Mouse (Mus musculus): Measurements from ENCODE around the gene Cep85l. TPM values are rescaled to one million over a fixed set of nuclear protein-coding genes. Genes with fewer than 3 reads are reported as not detected.

Gene Cep85l
- polyA plus RNA-seq, 1 experiment from 2014 or later = 10.8 TPM

DNA sequence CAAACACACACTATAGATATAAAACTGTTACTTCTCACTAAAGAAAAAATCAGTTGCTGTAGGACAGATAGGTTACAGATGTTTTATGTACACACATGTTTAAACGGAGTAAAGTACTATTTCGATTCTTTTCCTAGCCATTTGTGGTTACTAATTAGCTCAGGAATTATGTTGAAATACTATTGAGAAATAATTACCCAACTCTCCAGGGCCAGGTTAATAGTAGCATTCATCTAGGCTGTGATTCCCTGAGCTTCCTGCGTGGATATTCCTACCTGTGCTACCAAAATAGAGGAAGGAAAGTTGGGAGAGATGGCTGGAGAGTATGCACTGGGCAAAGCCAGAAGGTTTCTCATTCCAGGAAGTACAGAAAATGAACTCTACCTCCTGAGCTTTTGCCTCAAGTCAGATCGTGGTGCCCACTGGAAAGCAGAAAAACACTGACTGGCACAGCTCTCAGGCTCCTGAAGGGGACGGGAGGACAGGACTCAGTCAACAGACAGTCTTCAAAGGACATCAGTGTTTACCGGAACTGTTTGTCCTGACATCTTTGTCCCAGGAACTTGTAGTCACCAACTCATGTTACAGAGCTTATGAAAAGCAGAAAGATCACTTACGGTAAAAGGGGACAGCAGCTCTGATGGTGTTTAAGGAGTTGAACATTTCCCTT lies 3.1 kb upstream of the Cep85l start:
- no peak overlapping the region for H3K4me3 ChIP-seq (ENCODE audit: low read depth, low read length)
- no peaks in the 10 kb centered on the region for H3K4me1 ChIP-seq (ENCODE audit: insufficient read depth, low read depth, low read length)
- H3K27me3 ChIP-seq (replicated peaks; ENCODE audit: insufficient read depth, low read length) = no peaks in the 10 kb centered on the region
- WGBS = 42% methylated on average over 7 of the region's 7 CpGs
- no peak for ATAC-seq
- peak overlapping the region; percentile 51 for H3K27ac ChIP-seq (ENCODE audit: low read length)
- no peaks in the 10 kb centered on the region for H3K36me3 ChIP-seq (ENCODE audit: insufficient read depth, low read length)
- H3K4me2 ChIP-seq (replicated peaks; ENCODE audit: low read depth, low read length) = no peak overlapping the region
- H3K9ac ChIP-seq (replicated peaks; ENCODE audit: low read depth) = no peak overlapping the region
- H3K9me3 ChIP-seq (ENCODE audit: low read length) = no peaks in the 10 kb centered on the region
- peak; percentile 32 for DNase-seq (ENCODE audit: low spot score)
- TF ChIP-seq EP300 (IDR thresholded peaks at IDR 0.05) (peak; percentile 75; the same call in 1 of the 2 replicates), CTCF (IDR thresholded peaks at IDR 0.05) (no peak)

DNA sequence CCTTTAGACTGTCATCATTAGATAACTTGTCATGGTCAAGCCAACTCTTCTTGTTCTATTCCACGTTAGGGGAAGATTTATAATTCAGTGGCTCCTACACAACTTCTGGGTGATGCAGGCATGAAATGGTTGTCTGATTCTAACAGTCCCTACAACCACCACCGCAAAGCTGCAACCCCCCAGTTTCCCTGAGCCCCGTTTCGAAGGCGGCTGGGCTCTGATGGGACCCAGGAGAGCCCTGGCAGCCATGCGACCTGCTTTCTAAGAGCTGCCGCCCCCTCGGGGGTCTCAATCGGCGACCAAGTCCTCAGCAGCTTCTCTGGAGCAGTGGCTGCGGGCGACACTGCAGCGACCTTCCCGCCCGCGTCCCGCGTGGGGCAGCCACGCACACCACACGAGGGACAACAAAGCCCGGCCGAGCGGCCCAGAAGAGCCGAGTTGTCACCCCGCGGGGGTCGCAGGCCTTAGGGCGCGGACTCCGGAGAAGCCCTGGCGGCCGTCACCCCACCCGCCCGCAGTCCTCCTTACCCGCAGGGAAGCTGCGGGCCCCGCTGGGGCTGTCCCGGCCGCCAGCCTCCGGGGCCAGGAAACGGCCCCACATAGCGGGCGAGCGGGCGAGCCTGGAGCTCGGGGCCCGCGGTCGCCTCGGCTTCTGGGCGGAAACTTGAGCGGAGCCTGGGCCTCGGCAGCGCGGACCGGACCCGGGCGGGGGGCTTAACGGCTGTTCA lies 602 bp downstream of the Cep85l start:
- Histone ChIP-seq H3K27me3 (replicated peaks; ENCODE audit: insufficient read depth, low read length) (no peaks in the 10 kb centered on the region), H3K27ac (ENCODE audit: low read length) (peak overlapping the region; percentile 99), H3K4me3 (ENCODE audit: low read depth, low read length) (peak overlapping the region; percentile 98), H3K36me3 (ENCODE audit: insufficient read depth, low read length) (no peaks in the 10 kb centered on the region), H3K9me3 (ENCODE audit: low read length) (no peaks in the 10 kb centered on the region), H3K9ac (replicated peaks; ENCODE audit: low read depth) (peak overlapping the region; percentile 98), H3K4me1 (ENCODE audit: insufficient read depth, low read depth, low read length) (no peaks in the 10 kb centered on the region), H3K4me2 (replicated peaks; ENCODE audit: low read depth, low read length) (peak overlapping the region; percentile 67)
- 0% methylated on average over 46 of the region's 59 CpGs for WGBS
- ATAC-seq (peak; percentile 87), DNase-seq (ENCODE audit: low spot score) (no peak)
- TF ChIP-seq EP300 (IDR thresholded peaks at IDR 0.05) (no peak), CTCF (IDR thresholded peaks at IDR 0.05) (no peak)

DNA sequence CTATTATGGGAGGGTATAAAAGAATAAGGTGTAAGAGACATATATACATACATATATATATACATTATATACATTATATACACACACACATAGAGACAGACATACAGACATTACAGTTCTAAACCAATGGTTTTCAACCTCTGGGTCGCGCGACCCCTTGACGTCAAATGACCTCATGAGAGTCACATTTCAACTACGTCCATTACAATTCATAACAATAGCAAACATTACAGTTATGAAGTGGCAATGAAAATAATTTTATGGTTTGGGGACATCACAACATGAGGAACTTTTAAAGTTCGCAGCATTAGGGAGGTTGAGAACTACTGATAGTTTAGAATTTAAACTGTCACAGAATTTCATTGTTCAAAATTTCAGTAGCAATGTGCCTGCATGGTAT lies 1.5 kb downstream of the Cep85l start:
- H3K4me3 ChIP-seq (ENCODE audit: low read depth, low read length) = peak overlapping the region; percentile 98
- no peaks in the 10 kb centered on the region for H3K4me1 ChIP-seq (ENCODE audit: insufficient read depth, low read depth, low read length)
- no peaks in the 10 kb centered on the region for H3K27me3 ChIP-seq (replicated peaks; ENCODE audit: insufficient read depth, low read length)
- ATAC-seq (no peak), DNase-seq (ENCODE audit: low spot score) (no peak)
- H3K36me3 ChIP-seq (ENCODE audit: insufficient read depth, low read length) = no peaks in the 10 kb centered on the region
- H3K9me3 ChIP-seq (ENCODE audit: low read length) = no peaks in the 10 kb centered on the region
- TF ChIP-seq EP300 (IDR thresholded peaks at IDR 0.05) = no peak
- WGBS = 57% methylated on average over 6 of the region's 6 CpGs
- H3K27ac ChIP-seq (ENCODE audit: low read length) = peak overlapping the region; percentile 12; the same call in 1 of the 2 replicates
- peak overlapping the region; percentile 67 for H3K4me2 ChIP-seq (replicated peaks; ENCODE audit: low read depth, low read length)
- peak overlapping the region; percentile 98 for H3K9ac ChIP-seq (replicated peaks; ENCODE audit: low read depth)

DNA sequence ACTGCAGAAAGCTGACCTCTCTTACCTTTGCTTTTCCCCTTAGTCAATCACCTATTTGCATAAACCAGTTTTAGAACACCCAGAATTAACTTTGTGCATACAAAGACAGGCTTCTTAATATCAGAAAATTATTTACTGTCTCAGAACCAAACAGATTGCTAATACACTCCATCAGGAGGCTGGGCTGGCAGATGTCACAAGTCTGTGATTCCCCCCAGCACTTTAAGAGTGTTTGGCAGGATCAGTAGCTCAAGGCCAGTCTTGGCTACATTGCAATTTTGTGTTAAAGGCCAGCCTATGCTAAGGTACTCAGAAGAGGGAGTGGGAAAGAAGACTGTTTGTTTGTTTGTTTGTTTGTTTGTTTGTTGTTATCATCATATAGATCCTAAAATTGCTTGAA lies 2.7 kb downstream of the Cep85l start:
- Histone ChIP-seq H3K27ac (ENCODE audit: low read length) (no peak overlapping the region), H3K9ac (replicated peaks; ENCODE audit: low read depth) (no peak overlapping the region), H3K4me3 (ENCODE audit: low read depth, low read length) (no peak overlapping the region), H3K9me3 (ENCODE audit: low read length) (no peaks in the 10 kb centered on the region), H3K27me3 (replicated peaks; ENCODE audit: insufficient read depth, low read length) (no peaks in the 10 kb centered on the region), H3K36me3 (ENCODE audit: insufficient read depth, low read length) (no peaks in the 10 kb centered on the region), H3K4me1 (ENCODE audit: insufficient read depth, low read depth, low read length) (no peaks in the 10 kb centered on the region), H3K4me2 (replicated peaks; ENCODE audit: low read depth, low read length) (peak overlapping the region; percentile 11)
- TF ChIP-seq EP300 (IDR thresholded peaks at IDR 0.05) (no peak), CTCF (IDR thresholded peaks at IDR 0.05) (no peak)
- ATAC-seq (no peak), DNase-seq (ENCODE audit: low spot score) (peak; percentile 16)

DNA sequence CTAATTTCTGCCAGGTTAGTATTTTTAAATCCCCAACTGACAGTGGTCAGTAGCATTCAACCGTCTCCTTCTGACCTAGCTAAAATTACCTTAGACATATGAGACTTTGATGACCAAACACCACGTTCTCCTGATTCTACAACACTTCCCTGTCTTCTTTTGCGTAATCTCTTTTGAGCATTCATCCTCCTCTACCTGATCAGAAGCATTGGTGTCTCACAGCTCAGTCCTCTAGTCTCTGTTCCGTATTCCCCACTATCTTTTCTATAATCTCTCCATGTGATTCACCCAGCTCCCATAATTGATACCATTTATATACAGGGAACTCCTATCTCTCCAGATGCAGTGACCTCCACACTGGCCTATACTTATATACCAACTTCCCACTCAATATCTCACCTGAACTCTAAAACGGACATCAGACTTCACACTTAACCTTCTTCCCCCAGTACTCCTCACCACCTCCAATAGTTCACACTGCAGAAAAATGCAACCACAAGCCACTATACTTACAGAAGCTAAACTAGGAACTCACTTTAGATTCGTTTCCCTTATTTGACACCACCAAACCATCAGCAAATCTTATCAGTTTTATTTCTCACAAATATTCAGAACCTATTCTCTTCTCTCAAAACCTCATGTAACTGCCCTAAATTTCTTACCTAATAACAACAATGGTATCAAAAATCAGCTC lies 5.7 kb downstream of the Cep85l start:
- Histone ChIP-seq H3K27ac (ENCODE audit: low read length) (no peak overlapping the region), H3K9ac (replicated peaks; ENCODE audit: low read depth) (no peak overlapping the region), H3K4me2 (replicated peaks; ENCODE audit: low read depth, low read length) (no peak overlapping the region), H3K4me3 (ENCODE audit: low read depth, low read length) (no peak overlapping the region), H3K9me3 (ENCODE audit: low read length) (peaks cover 14% of the 10 kb centered on the region; the same call in 1 of the 2 replicates), H3K36me3 (ENCODE audit: insufficient read depth, low read length) (no peaks in the 10 kb centered on the region; the same call in 1 of the 2 replicates), H3K27me3 (replicated peaks; ENCODE audit: insufficient read depth, low read length) (no peaks in the 10 kb centered on the region), H3K4me1 (ENCODE audit: insufficient read depth, low read depth, low read length) (no peaks in the 10 kb centered on the region)
- 88% methylated on average over 6 of the region's 6 CpGs for WGBS
- DNase-seq (ENCODE audit: low spot score) (no peak), ATAC-seq (no peak)
- TF ChIP-seq EP300 (IDR thresholded peaks at IDR 0.05) = no peak
- no peak for TF ChIP-seq CTCF (IDR thresholded peaks at IDR 0.05)

DNA sequence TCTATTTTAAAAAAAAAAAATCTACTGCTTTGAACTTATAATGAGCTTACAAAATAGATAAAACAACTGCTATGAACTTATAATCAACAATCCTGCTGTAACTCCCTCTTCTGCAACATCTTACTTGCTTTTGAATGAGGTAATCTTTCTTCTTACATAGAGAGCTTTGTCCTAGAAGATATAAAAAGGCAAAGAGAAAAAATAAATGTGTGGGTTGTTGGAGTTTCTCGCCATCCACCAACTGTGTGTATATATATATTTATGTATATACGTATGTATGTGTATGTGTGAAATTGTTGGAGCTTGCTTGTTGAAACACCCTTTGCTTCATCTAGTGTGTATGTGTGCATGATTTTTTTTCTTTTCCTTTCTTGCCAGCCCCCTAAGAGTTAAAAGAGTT lies 12.5 kb downstream of the Cep85l start:
- DNase-seq (ENCODE audit: low spot score) = no peak
- TF ChIP-seq CTCF (IDR thresholded peaks at IDR 0.05) (no peak), EP300 (IDR thresholded peaks at IDR 0.05) (no peak)
- ATAC-seq = no peak
- Histone ChIP-seq H3K4me1 (ENCODE audit: insufficient read depth, low read depth, low read length) (no peaks in the 10 kb centered on the region), H3K9ac (replicated peaks; ENCODE audit: low read depth) (no peak overlapping the region), H3K9me3 (ENCODE audit: low read length) (peaks cover 14% of the 10 kb centered on the region; the same call in 1 of the 2 replicates), H3K4me3 (ENCODE audit: low read depth, low read length) (no peak overlapping the region), H3K27ac (ENCODE audit: low read length) (no peak overlapping the region), H3K36me3 (ENCODE audit: insufficient read depth, low read length) (no peaks in the 10 kb centered on the region; the same call in 1 of the 2 replicates), H3K27me3 (replicated peaks; ENCODE audit: insufficient read depth, low read length) (no peaks in the 10 kb centered on the region), H3K4me2 (replicated peaks; ENCODE audit: low read depth, low read length) (no peak overlapping the region)
- WGBS = 87% methylated on average over 2 of the region's 2 CpGs
